Mouse (Mus musculus) lung, embryonic 16.5 days (tissue): ENCODE results near the gene Gm13199. TPM values are rescaled to one million over a fixed set of nuclear protein-coding genes. Genes with fewer than 3 reads are reported as not detected.

Experiments used
- ATAC-seq: fragments of 200-750 bp; cut with Nextera tagmentation; 2 replicates; pipeline ENCODE4 v1.8.0; 2017; ENCODE audit warnings: low read depth, mild to moderate bottlenecking, moderate library complexity
- H3K27ac ChIP-seq: fragments of 300-500 bp; sonication (generic); 2 replicates; pipeline ENCODE4 v1.5.1; 2014; ENCODE audit warnings: mild to moderate bottlenecking, control low read depth, low read length
- H3K27me3 ChIP-seq: fragments of 300-500 bp; sonication (generic); 2 replicates; pipeline ENCODE4 v1.6.1; 2014; ENCODE audit warnings: low read depth, low read length, mixed read lengths; ENCODE audit not compliant: control insufficient read depth, insufficient read depth
- H3K36me3 ChIP-seq: fragments of 300-500 bp; sonication (generic); 2 replicates; pipeline ENCODE4 v1.6.1; 2014; ENCODE audit warnings: low read length; ENCODE audit not compliant: control insufficient read depth, insufficient read depth
- H3K4me1 ChIP-seq: fragments of 300-500 bp; sonication (generic); replicated peaks from 2 replicates; pipeline ENCODE4 v1.6.1; 2014; ENCODE audit warnings: low read length, mixed read lengths; ENCODE audit not compliant: control insufficient read depth, insufficient read depth
- H3K4me2 ChIP-seq: fragments of 300-500 bp; sonication (generic); 2 replicates; pipeline ENCODE4 v1.6.1; 2014; ENCODE audit warnings: low read depth, low read length, control low read depth
- H3K4me3 ChIP-seq: fragments of 300-500 bp; sonication (generic); 2 replicates; pipeline ENCODE4 v1.5.1; 2014; ENCODE audit warnings: mild to moderate bottlenecking, low read length, control low read depth
- H3K9ac ChIP-seq: fragments of 300-500 bp; sonication (generic); 2 replicates; pipeline ENCODE4 v1.6.1; 2014; ENCODE audit warnings: low read length, control low read depth
- H3K9me3 ChIP-seq: fragments of 300-500 bp; sonication (generic); 2 replicates; pipeline ENCODE4 v1.6.1; 2016; ENCODE audit warnings: low read length; ENCODE audit not compliant: control insufficient read depth
- WGBS: fragments of 180-500 bp; shearing (Covaris S2); extraction: QIAGEN DNeasy Blood & Tissue Kit; methylation state at CpG from one replicate; pipeline ENCODE4 v1.1.7; 2014; 5-methylcytosine and 5-hydroxymethylcytosine counted together
- polyA plus RNA-seq: library from polyadenylated mRNA; unstranded; fragments of >200 nt; fragmentation: Nextera tagmentation; extraction: Ambion mirVana; gene quantifications from 2 replicates; pipeline ENCODE4 v1.2.1, GENCODE M21; 2015

The Gm13199 gene
- polyA plus RNA-seq, 1 experiment from 2014 or later: 1.1 TPM

DNA sequence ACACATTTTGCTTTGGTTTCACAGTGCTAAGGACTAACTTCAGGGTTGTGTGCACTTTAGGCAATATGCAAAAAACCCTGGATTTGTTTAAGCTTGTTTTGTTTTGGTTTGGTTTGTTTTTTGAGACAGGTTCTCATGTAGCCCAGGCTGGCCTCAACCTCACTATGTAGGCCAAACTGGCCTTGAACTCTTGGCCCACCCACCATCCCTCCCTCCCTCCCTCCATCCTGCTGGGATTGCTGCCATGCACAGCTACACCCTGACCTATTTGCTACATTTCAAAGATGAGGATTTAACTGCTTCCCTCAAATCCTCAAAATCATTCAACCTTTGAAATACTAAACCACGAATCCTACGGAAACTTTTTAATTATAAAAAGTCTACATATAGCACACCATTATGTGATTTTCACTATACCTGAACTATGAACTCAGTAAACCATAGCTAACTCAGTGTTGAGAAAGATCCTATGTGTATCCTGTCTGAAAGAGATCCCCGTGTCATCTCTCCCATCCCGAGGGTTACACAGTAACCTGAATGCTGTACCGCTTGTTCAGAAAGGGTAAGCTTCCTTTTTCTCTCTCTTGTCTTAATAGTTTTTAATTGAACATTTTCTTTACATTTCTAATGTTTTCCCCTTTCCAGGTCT, 37.3 kb downstream of the Gm13199 start:
- no peaks in the 10 kb centered on the region for H3K9me3 ChIP-seq
- no peak for ATAC-seq
- no peaks in the 10 kb centered on the region for H3K27me3 ChIP-seq
- no peaks in the 10 kb centered on the region for H3K4me1 ChIP-seq
- H3K36me3 ChIP-seq: peaks cover 12% of the 10 kb centered on the region; the same call in 1 of the 2 replicates
- no peak overlapping the region for H3K27ac ChIP-seq
- H3K9ac ChIP-seq: no peak overlapping the region
- no peak overlapping the region for H3K4me2 ChIP-seq
- H3K4me3 ChIP-seq: no peak overlapping the region
- WGBS: 94% methylated on average over 5 of the region's 5 CpGs

DNA sequence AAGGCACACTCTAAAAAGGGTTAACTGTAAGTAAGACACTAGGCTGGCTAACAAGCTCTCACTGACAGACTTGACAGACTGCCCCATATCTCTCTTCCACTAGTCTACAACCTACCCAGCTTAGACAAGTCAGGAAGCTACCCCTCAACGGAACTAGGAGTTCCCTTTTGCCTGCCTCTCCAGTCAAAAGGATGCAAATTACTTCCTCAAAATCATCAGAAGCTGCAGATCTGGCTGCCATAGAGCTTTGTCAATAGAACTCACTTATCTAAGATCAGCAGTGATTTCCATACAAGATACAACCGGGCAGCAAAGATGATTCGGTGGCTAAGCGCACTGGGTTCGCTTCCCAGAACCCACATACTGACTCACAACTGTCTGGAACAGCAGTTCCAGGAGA, 38.0 kb downstream of the Gm13199 start:
- ATAC-seq: no peak
- peaks cover 18% of the 10 kb centered on the region for H3K36me3 ChIP-seq
- no peaks in the 10 kb centered on the region for H3K4me1 ChIP-seq
- no peak overlapping the region for H3K4me2 ChIP-seq
- no peaks in the 10 kb centered on the region for H3K9me3 ChIP-seq
- H3K4me3 ChIP-seq: no peak overlapping the region
- WGBS: 81% methylated on average over 5 of the region's 5 CpGs
- H3K27me3 ChIP-seq: no peaks in the 10 kb centered on the region
- no peak overlapping the region for H3K9ac ChIP-seq
- H3K27ac ChIP-seq: no peak overlapping the region

DNA sequence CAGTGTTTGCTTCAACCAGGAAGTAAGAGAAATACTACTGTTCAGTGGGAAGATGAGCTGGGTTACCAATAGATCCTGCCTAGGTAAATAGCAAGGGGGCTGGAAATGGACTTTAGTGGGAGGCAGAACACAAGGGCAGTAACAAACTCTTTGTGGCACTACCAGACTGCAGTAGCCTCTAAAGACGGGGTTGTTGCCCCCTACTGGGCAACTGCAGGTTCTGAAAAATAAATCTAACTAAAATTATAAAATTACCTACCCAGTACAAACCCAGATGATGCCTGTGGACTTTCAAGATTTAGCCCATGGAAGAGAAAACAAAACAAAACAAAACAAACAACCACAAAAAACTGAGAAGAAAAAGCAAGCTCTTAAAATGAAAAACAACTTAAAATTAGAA, 38.5 kb downstream of the Gm13199 start:
- Histone ChIP-seq H3K9me3 (no peaks in the 10 kb centered on the region), H3K9ac (no peak overlapping the region), H3K27me3 (no peaks in the 10 kb centered on the region), H3K4me3 (no peak overlapping the region), H3K27ac (no peak overlapping the region), H3K4me1 (no peaks in the 10 kb centered on the region), H3K36me3 (peaks cover 22% of the 10 kb centered on the region), H3K4me2 (no peak overlapping the region)
- ATAC-seq: no peak
- WGBS: 21% methylated on average over 1 of the region's 1 CpGs

DNA sequence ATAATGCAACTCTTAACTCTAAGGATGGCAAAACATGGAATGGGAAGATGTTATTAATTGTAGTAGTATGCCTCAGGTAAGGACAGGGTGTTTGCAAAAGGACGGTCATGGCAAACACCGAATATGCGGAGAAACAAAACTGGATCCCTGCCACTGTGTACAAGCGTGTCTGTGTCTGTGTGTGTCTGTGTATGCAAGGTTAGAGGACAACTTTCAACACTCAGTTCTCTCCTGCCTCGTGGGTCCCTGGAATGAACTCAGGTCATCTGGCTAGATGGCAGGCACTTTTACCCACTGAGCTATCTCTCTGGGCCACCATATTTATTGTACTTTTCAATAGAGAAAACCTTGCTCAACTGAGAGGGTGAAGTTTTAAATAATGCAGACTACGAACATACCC, 40.3 kb downstream of the Gm13199 start:
- Histone ChIP-seq H3K4me1 (no peaks in the 10 kb centered on the region), H3K36me3 (peaks cover 30% of the 10 kb centered on the region), H3K4me2 (no peak overlapping the region), H3K9me3 (no peaks in the 10 kb centered on the region), H3K27ac (no peak overlapping the region), H3K27me3 (no peaks in the 10 kb centered on the region), H3K4me3 (no peak overlapping the region), H3K9ac (no peak overlapping the region)
- WGBS: 92% methylated on average over 6 of the region's 6 CpGs
- ATAC-seq: no peak

DNA sequence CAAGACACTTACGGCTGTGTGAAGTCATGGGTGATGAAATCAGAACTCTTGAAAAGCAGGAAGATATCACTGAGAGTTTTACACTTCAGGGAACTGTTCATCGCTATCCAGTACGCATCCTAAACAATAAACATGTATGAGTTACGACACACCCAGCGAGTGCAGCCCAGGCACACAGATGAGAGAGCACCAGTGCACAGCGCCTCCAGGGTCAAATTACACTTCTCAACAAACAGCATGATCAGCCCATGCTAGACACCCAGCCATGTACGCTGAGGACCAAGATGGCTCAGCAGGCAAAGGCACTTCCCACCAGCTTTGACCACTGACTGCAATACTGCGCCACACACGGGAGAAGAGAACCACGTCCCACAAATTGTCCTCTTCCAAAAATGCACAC, 41.5 kb downstream of the Gm13199 start:
- Histone ChIP-seq H3K9ac (no peak overlapping the region), H3K9me3 (no peaks in the 10 kb centered on the region), H3K4me3 (no peak overlapping the region), H3K27me3 (no peaks in the 10 kb centered on the region), H3K27ac (no peak overlapping the region), H3K4me1 (no peaks in the 10 kb centered on the region), H3K36me3 (peaks cover 30% of the 10 kb centered on the region), H3K4me2 (no peak overlapping the region)
- WGBS: 86% methylated on average over 10 of the region's 10 CpGs
- no peak for ATAC-seq

Other genes starting within 250 kb of the Gm13199 start
- gene Camk1d, start 148.4 kb downstream of the Gm13199 start, polyA plus RNA-seq: 1.7 and 1.9 TPM in 2 replicates
- 71.7 and 76.0 TPM in 2 replicates for gene Nudt5, start 17.9 kb downstream of the Gm13199 start, polyA plus RNA-seq
- gene Cdc123, start 17.8 kb downstream of the Gm13199 start, polyA plus RNA-seq: 271 and 276 TPM in 2 replicates
- 65.9 and 68.1 TPM in 2 replicates for gene Sec61a2, start 32.5 kb upstream of the Gm13199 start, polyA plus RNA-seq
- 1.9 and 3.5 TPM in 2 replicates for gene Dhtkd1, start 79.9 kb upstream of the Gm13199 start, polyA plus RNA-seq
- gene Upf2, start 88.5 kb upstream of the Gm13199 start, polyA plus RNA-seq: 9.2 and 10.1 TPM in 2 replicates